Mouse (Mus musculus) retina, adult 2 months (tissue): ENCODE measurements around the gene Fcho2.
"Not testable (repeated sequence)": the region's sequence is repeated elsewhere in the genome, so short reads cannot be mapped to it uniquely, and the experiment has no call there.

Source experiments
- DNase-seq: peaks from one replicate; pipeline ENCODE4 v3.0.0-alpha.2; 2012; ENCODE audit warnings: low read depth, low spot score

The Fcho2 gene

DNA sequence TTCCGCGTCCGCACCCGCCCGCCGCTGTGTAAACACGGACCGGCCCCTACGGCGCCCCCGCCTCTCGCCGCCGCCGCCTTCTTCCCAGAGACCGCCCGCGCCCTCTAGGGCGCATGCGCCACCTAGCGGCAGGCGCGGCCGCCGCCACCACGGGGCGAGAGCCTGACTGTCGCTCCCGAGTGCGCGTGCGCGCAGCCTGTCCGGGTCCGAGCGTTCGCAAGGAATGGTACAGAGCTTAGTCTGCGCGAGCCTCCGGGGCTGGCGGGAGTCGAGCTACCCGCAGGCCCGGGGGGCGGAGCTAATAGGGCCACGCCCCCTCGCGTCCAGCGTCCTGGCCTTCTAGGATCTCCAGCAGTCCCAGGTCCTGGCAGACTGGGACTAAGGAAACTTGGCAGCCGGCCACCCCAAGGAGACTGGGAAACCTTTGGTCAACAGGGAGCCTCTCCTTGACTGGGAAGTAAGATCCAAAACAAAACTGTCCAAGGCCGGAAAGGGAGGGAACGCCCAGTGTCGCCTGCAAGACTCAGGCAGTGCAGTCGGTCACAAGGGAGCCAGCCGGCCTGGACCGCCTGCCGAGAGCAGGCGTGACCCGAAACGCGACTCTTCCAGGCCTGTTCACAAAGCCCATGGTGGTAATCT lies at the start of gene Fcho2:
TSS of gene Fcho2 (minus strand) at position 303 of the 639 bp plus-strand sequence.
- peak; percentile 86 for DNase-seq

DNA sequence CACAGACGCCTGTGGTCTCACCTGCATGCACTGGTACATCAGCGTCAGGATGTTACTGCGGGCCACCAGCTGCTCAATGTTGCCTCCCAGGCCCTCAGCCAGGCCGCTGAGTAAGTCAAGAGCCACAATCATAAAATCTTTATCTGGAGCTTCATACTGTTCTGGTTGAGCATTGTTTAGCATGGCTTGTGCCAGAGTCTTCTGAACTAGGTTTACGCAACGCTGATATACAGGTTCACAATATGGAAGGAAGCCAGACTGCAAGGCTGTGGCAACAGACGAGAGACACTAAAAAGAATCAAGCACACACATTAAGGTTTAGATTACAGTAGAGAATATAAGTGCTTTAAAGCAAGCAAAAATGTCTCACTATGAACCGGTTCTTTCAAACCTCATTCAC lies 40.0 kb upstream of the Fcho2 start:
- DNase-seq, result no peak

- no peak for DNase-seq
Measured at GRCm38 (mm10) chr13:98845794-98846193, 30.5 kb upstream of the Fcho2 start.

DNA sequence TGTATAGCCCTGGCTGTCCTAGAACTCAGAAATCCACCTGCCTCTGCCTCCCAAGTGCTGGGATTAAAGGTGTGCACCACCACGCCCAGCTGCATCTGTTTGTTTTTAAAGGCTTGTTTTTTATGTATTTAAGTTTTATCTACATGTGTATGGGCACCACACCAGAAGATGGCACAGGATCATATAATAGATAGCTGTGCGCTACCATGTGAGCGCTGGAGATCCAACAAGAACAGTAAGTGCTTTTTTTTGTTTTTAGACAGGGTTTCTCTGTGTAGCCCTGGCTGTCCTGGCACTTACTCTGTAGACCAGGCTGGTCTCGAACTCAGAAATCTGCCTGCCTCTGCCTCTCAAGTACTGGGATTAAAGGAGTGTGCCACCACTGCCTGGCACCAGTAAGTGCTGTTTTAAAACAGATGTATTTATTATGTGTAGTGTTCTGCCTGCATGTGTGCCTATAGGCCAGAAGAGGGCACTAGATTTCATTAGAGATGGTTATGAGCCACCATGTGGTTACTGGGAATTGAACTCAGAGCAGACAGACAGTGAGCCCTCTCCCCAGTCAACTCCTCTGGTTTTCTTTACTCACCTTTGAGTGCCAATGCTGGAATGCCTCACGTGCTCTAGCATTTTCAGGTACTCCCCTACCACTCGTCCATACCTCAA lies 21.3 kb upstream of the Fcho2 start:
- DNase-seq, result no peak

DNA sequence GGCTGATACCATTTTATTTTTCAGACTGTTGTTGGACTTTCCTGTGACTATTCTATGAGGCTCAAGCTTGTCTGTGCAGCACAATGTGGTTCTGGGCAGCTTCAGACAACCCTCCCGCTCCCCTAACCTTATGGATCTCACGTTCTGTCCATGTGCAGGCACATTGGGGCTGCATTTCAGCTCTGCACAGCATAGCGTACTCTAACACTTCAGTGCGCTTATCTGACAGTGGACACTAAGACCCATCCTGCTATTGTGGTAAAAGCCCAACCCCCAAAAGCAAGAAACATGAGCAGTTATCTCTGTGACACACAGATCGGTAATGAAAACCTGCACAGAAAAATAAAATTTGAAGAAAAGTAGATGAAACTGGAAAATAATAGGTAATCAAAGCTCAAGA lies 20.5 kb upstream of the Fcho2 start:
- DNase-seq, result no peak

DNA sequence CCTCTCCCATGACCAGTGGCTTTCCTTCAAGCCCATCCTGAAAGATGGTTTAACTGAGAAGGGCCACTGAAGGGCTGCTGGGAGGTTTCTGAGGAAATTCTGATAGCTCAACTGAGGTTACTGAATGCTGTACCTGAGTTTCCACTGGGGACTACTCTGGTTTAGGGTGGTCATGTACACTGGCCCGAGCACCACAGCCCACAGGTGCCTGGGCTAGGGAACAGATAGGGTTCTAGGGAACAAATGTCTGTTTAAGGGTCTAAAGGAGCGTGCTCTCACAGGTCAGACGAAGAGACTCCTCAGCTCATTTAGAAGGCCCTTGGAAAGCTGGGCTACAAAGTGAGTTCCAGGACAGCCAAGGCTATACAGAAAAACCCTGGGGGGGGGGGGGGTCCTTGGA lies 19.5 kb upstream of the Fcho2 start:
- no peak for DNase-seq

- DNase-seq, result no peak
Measured at GRCm38 (mm10) chr13:98834199-98834598, 18.9 kb upstream of the Fcho2 start.

- no peak for DNase-seq
Measured at GRCm38 (mm10) chr13:98832451-98833450, 17.5 kb upstream of the Fcho2 start.

- not testable (repeated sequence) for DNase-seq
Measured at GRCm38 (mm10) chr13:98829026-98829425, 13.8 kb upstream of the Fcho2 start.

- no peak for DNase-seq
Measured at GRCm38 (mm10) chr13:98825574-98825973, 10.3 kb upstream of the Fcho2 start.

DNA sequence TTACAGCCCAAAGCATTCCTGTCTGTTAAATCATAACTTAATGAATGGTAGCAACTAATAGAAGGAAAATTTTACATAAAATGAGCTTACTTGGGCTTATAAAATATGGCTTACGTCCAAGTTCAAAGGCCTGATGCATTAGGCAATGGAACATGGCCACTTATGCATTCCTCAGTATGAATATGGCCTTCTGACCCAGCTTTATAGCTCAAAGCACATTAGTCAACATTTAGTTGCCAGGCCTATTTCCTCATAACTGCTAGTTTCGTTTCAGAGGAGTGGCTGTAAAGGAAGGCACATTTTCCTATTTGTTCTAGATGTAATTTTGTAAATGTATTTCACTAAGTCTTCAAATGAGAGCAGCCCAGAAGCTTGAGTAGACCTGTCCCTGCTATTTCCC lies 3.8 kb upstream of the Fcho2 start:
- no peak for DNase-seq

DNA sequence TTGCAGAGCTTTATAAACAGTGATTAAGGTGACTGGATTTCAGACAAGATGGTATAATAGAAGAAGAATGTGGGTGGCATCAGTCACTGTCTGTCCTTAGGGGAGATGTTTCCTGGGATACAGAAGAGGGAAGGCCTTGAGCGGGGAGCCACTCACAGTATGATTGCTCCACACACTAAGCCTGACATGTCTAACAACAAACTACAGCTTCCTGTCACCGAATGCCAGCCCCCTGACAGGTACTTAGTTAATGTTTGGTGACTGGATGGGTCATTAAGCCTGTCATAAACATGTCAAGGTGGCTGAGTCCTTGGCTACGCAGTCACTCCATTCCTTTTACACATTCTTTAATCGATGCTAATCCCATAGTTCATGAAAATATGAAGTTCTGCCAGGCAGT lies 3.0 kb upstream of the Fcho2 start:
- no peak for DNase-seq

GRCm38 (mm10) chr13:98817766-98818165 lies 2.5 kb upstream of the Fcho2 start:
- DNase-seq, result no peak

DNA sequence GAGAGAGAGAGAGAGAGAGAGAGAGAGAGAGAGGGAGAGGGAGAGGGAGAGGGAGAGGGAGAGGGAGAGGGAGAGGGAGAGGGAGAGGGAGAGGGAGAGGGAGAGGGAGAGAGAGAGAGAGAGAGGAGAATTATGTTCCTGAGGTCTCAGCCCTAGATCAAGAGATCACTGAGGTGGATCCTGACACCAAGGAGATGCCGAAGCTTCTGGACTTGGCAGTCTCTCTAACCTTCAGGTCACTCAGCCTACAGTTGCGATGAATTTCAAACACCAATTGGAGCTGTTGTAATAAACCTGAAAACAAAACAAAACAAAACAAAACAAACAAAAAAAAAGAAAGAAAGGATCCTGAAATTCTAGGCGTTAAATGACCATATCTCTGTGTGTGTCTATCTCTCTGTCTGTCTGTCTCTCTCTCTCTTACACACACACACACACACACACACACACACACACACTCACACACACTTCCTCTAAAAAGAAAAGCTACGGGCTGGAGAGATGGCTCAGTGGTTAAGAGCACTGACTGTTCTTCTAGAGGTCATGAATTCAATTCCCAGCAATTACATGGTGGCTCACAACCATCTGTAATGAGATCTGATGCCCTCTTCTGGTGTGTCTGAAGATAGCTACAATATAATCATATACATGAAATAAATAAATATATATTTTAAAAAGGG lies 1.9 kb upstream of the Fcho2 start:
- DNase-seq, result not testable (repeated sequence)

DNA sequence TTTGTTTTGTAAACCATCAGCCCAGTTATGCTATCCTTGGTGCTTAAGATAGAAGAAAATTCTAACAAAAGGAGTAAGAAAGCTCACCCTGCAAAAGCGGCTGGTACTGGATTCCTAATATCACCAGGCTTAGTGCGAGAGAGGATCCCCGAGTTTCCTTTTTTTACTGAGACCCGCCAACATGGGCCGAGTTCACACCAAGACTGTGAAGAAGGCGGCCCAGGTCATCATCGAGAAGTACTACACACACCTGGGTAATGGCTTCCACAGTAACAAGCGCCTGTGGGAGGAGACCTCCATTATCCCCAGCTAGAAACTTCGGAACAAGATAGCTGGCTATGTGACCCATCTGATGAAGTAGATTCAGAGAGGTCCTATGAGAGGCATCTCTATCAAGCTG lies 1.3 kb upstream of the Fcho2 start:
- no peak for DNase-seq

DNA sequence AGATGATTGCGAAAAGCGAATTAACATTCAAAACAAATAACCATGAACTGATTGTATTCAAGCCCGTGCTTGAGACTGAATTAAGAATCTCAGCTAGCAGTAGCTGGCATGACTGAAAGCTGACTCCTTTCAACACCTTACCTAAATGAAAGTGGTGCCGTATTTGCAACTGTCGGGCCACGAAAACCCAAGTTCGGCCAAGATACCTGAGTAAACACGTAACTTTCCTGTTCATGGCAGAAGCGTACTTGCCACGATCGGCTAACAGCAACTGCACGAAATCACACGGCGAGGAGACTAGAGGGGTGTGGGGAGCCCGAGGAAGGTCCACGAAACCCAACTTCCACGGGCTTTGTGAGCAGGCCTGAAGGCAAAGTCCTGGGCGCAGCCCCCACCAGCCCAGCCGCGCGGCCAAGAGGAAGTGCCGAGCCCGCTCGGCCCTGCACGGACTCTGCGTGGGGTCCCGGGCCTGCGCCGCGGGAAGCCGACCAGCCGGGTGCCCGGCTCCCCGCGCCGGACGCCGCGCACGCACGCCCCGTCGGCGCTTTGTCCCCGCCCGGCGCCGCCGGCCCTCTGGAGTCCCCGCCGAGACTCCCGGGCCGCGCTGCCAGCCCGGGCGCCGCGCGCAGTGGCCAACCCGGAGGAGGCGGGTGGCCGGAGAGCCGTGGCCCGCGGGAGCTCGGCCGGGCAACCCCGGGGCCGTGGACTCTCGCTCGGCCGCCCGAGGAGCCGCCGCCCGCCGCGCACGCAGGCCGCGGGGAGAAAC lies 791 bp downstream of the Fcho2 start:
- DNase-seq, result no peak

DNA sequence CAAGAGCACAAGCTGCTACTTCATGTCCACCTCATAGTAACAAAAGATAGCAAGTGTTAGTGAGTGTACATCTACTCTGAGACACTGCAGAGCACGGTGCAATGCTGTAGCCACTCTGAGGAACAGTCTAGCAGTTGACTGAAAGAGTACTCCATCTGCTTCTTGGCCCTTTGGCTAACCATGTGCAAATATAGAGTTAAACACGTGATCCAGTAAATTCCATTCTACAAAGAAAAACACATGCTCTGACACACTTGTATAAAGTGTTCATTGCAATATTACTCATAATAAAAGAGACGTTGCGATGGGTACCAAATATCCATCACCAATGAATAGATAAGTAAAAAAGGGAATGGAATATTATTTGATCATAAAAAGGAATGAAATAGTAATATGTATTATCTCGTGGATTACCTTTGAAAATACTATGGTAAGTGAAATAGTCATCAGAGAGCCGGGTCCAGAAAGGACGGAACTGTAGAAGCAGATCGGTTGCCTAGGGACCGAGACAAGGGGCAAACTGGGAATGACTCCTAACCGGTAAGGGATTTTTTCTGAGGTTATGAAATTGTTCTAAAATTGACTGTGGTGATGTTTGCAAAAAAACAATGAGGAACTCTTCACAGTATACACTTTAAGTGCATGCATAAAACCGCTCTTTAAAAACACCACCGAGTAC lies 1.5 kb downstream of the Fcho2 start:
- DNase-seq, result no peak

DNA sequence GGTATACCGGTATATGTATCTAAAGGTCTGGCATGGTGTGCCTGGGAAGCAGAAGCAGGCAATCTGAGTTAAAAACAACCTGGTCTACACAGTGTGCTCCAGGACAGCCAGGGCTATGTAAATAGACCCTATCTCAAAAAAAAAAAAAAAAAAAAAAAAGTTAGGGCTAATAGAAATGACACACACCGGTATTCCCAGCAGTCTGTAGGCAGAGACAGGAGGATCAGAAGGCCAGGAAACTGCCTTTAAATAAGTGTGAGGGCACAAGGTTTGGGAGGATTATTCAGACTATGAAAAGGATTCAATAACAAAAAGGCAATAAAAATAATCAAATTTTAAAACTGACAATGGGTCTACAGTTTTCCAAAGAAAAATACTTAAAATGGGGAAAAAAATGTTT lies 2.1 kb downstream of the Fcho2 start:
- no peak for DNase-seq

DNA sequence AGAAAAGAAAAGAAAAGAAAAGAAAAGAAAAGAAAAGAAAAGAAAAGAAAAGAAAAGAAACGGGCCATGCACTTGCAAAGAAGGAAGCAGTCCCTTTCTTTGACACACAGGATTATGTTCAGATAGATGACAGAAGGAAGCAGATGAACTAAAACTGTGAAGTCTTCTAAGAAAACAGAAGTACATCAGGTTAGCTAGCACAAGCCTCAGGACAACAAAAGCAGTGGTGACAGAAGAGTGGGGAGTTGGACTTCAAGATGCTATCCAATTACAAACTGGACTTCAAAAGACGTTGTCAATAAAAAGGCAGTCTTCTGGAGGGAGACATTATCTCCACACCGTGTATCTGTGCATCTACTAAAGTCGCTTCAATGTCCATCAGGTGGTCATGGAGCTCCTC lies 3.0 kb downstream of the Fcho2 start:
- no peak for DNase-seq

DNA sequence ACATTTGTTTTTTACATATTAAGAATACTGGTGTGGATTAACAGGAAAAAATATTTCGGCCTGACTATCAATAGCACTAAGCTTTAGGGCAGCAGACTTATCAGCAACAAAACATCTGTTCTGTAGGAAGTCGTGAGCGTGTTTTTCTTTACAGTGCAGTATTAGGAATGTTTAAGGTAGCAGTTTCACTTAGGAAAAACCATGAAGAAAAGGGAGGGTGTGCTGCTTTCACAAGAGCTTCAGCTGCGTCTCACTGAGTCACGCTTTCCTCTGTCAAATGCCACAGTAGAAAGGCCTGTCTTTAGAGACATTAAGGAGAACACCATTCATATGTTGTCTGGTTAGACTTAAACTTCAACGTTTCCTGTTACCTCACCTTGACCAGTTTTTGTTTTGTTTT lies 5.1 kb downstream of the Fcho2 start:
- no peak for DNase-seq
